Mouse (Mus musculus) heart, postnatal 10 days (tissue): ENCODE results near the gene Gstt3. TPM values are rescaled to one million over a fixed set of nuclear protein-coding genes. Genes with fewer than 3 reads are reported as not detected.
"Not testable (repeated sequence)": the region's sequence is repeated elsewhere in the genome, so short reads cannot be mapped to it uniquely, and the experiment has no call there.

Experiments
- DNase-seq, 2 experiments: peaks; one replicate each; pipeline ENCODE4 v3.0.0; 2021
- intact Hi-C: fragments of 180-260 bp; cut with DNase I; formaldehyde crosslinking; loops from one replicate; pipeline ENCODE4 v1.15.1; 2025
- total RNA-seq, 2 experiments: library from RNA; stranded (reverse); gene quantifications; 2 replicates each; pipeline ENCODE4 v1.2.3; 2021

Gstt3 gene
- total RNA-seq, 2 experiments from 2014 or later = 1.9 to 3.0 TPM

GRCm38 (mm10) chr10:75785442-75785841, 4.2 kb upstream of the Gstt3 start:
- DNase-seq = no peak
- intact Hi-C loops = no loop called here

- no peak for DNase-seq
- intact Hi-C loops = no loop called here
These were observed 1.7 kb downstream of the Gstt3 start for GRCm38 (mm10) chr10:75779206-75780174.

GRCm38 (mm10) chr10:75777885-75778284, 3.3 kb downstream of the Gstt3 start:
- intact Hi-C loops = no loop called here
- no peak for DNase-seq

- intact Hi-C loops = no loop called here
- no peak for DNase-seq
These were observed 4.7 kb downstream of the Gstt3 start for GRCm38 (mm10) chr10:75776562-75776961.

- DNase-seq = no peak
- intact Hi-C loops = no loop called here
These were observed 6.6 kb downstream of the Gstt3 start for GRCm38 (mm10) chr10:75774587-75774986.

GRCm38 (mm10) chr10:75774102-75774501, 7.1 kb downstream of the Gstt3 start:
- DNase-seq = no peak

GRCm38 (mm10) chr10:75772795-75773664, 8.2 kb downstream of the Gstt3 start, which contains the start of gene Ddt:
TSS of gene Ddt (minus strand) at chr10:75773414.
- intact Hi-C loops = loop anchor here (2.0 kb wide), 1 partner anchor 62 kb away; no protein-coding TSS in a partner anchor
- peak; percentile 82 to 85 for DNase-seq

More at GRCm38 (mm10) chr10:75774102-75774501, 7.1 kb downstream of the Gstt3 start:
- intact Hi-C loops = no loop called here

- intact Hi-C loops, DNase-seq: not testable (repeated sequence)
These were observed 13.5 kb downstream of the Gstt3 start for GRCm38 (mm10) chr10:75767756-75768155.

- DNase-seq = no peak
- intact Hi-C loops = no loop called here
These were observed 14.4 kb downstream of the Gstt3 start for GRCm38 (mm10) chr10:75766856-75767255.

- DNase-seq = peak; percentile 64 to 81
- intact Hi-C loops = loop anchor here (5.0 kb wide), 1 partner anchor 73 kb away; the partner anchor contains the start of gene Gstt2
These were observed 16.4 kb downstream of the Gstt3 start for GRCm38 (mm10) chr10:75764519-75765473.

GRCm38 (mm10) chr10:75763682-75764518, 17.3 kb downstream of the Gstt3 start, which contains the start of gene Cabin1:
TSS of gene Cabin1 (minus strand) at chr10:75764341.
- intact Hi-C loops = loop anchor here (5.0 kb wide), 1 partner anchor 73 kb away; the partner anchor contains the start of gene Gstt2
- DNase-seq = peak; percentile 98 to 99

- DNase-seq = no peak
- intact Hi-C loops = loop anchor here (5.0 kb wide), 1 partner anchor 75 kb away; the partner anchor contains the start of gene Gstt2
These were observed 18.8 kb downstream of the Gstt3 start for GRCm38 (mm10) chr10:75762413-75762812.

GRCm38 (mm10) chr10:75760311-75760710, 20.9 kb downstream of the Gstt3 start:
- no peak for DNase-seq
- intact Hi-C loops = loop anchor here (5.0 kb wide), 1 partner anchor 77 kb away; the partner anchor contains the start of gene Gstt2

- no peak for DNase-seq
- intact Hi-C loops = no loop called here
These were observed 24.5 kb downstream of the Gstt3 start for GRCm38 (mm10) chr10:75756719-75757118.

- intact Hi-C loops = loop anchor here (1.0 kb wide), 3 partner anchors 88 to 207 kb away; no protein-coding TSS in a partner anchor
- DNase-seq = peak; percentile 84 to 90
These were observed 37.2 kb downstream of the Gstt3 start for GRCm38 (mm10) chr10:75744017-75744416.

- intact Hi-C loops = no loop called here
- DNase-seq = no peak
These were observed 37.8 kb downstream of the Gstt3 start for GRCm38 (mm10) chr10:75743369-75743768.

- DNase-seq = no peak
- intact Hi-C loops = no loop called here
These were observed 40.3 kb downstream of the Gstt3 start for GRCm38 (mm10) chr10:75740866-75741265.

- DNase-seq = no peak
- intact Hi-C loops = no loop called here
These were observed 55.8 kb downstream of the Gstt3 start for GRCm38 (mm10) chr10:75725449-75725848.
